Mouse (Mus musculus) cerebellum, adult 2 months (tissue): ENCODE results near the gene Uhmk1. TPM values are rescaled to one million over a fixed set of nuclear protein-coding genes. Genes with fewer than 3 reads are reported as not detected.
"Not testable (repeated sequence)": the region's sequence is repeated elsewhere in the genome, so short reads cannot be mapped to it uniquely, and the experiment has no call there.

ENCODE experiments used
- DNase-seq, 2 experiments: peaks; one replicate each; pipeline ENCODE4 v3.0.0; 2021
- H3K27ac ChIP-seq: fragments of 200-500 bp; 2 replicates; pipeline ENCODE4 v1.5.1; 2012; ENCODE audit warnings: low read length, control low read depth, inconsistent platforms; ENCODE audit not compliant: insufficient read depth
- H3K27me3 ChIP-seq: fragments of 200-500 bp; 2 replicates; pipeline ENCODE4 v1.6.1; 2012; ENCODE audit warnings: inconsistent platforms, mild to moderate bottlenecking, low read length, moderate library complexity; ENCODE audit not compliant: control insufficient read depth, insufficient read depth
- H3K4me1 ChIP-seq: fragments of 200-500 bp; 2 replicates; pipeline ENCODE4 v1.6.1; 2011; ENCODE audit warnings: low read length; ENCODE audit not compliant: control insufficient read depth, insufficient read depth
- H3K4me3 ChIP-seq: fragments of 200-500 bp; replicated peaks from 2 replicates; pipeline ENCODE3; 2011; ENCODE audit warnings: mild to moderate bottlenecking, low read depth, low read length, control low read depth; ENCODE audit not compliant: insufficient read depth
- CTCF ChIP-seq: fragments of 200-500 bp; IDR thresholded peaks from 2 replicates; pipeline ENCODE4 v1.5.1; 2011; ENCODE audit warnings: low read depth, mild to moderate bottlenecking, control low read depth, low read length, moderate library complexity, borderline replicate concordance; ENCODE audit not compliant: insufficient read depth
- POLR2A ChIP-seq: fragments of 200-500 bp; IDR thresholded peaks from 2 replicates; pipeline ENCODE4 v1.6.1; 2011; ENCODE audit warnings: low read length, control low read depth, borderline replicate concordance; ENCODE audit not compliant: insufficient read depth
- WGBS: fragments of 180-500 bp; shearing (Covaris S2); methylation state at CpG from one replicate; pipeline ENCODE4 v1.1.7; 2018; 5-methylcytosine and 5-hydroxymethylcytosine counted together
- polyA plus RNA-seq: library from polyadenylated mRNA; depleted of rRNA; stranded (reverse); fragments of >200 nt; gene quantifications from 2 replicates; pipeline ENCODE4 v1.2.3, GENCODE M21; 2012; rRNA removed

Uhmk1 gene
- polyA plus RNA-seq = 80.4 and 85.8 TPM in 2 replicates

- Histone ChIP-seq H3K27ac (peak within 1 kb of the TSS; percentile 14; the same call in 1 of the 2 replicates), H3K4me3 (peak within 1 kb of the TSS; percentile 89), H3K4me1 (no peaks in the 10 kb centered on the region), H3K27me3 (no peaks in the 10 kb centered on the region)
- peak; percentile 92 to 93 for DNase-seq
- TF ChIP-seq CTCF (no peak), POLR2A (peak; percentile 46; the same call in 1 of the 2 replicates)
- WGBS = under 1% methylated on average over 70 of the region's 70 CpGs
Measured at GRCm38 (mm10) chr1:170214757-170215522, at the start of gene Uhmk1. TSS of gene Uhmk1 (minus strand) at chr1:170215397.

DNA sequence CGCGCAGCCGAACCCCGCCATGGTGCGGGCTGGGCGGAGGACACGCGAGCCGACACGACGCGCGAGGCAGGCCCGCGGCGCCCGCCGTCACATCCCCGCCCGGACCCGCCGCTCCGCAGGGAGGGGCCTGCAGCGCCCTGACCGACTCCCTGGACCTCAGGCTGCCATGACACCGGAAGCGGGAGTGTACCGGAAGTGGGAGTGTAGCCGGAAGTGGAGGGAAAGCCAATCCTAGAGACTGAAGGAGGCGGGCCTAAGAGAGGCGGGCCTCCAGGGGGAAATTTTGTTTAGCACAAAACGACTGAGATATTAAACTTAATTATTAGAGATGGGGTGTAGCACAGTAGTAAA is 40.3 kb upstream of the Uhmk1 start:
- no peaks in the 10 kb centered on the region for H3K27me3 ChIP-seq
- TF ChIP-seq CTCF (no peak), POLR2A (peak; percentile 71)
- peak; percentile 88 to 91 for DNase-seq

DNA sequence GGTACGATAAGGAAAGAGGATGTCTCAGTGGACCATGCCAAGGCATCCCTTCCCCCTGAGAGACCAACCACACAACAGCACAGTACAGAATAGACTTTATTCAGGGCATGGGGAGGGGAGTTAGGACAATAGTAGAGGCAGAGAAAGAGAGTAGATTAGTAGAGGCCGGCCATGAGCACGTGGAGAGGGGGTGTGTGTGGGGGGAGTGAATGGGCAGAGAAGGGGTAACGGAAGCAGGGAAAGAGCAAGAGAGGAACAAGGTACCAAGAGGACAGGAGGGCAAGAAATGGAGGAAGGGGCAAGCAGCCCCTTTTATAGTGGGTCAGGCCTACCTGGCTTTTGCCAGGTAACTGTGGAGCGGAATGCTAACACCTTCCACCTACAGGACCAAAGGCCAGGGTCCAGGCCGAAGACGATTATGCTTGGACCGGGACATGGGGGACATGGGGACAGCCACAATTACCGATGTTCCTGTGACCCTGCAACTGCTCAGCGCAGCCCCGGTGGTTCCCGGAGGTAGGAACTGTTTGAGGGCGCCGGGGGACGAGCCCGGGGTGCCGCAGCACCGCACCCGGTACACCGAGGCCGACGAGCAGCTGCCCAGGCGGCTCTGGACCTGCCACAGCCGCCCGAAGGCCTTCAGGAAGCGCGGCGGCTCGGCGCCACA is 39.8 kb upstream of the Uhmk1 start:
- TF ChIP-seq POLR2A (no peak), CTCF (no peak)
- H3K4me3 ChIP-seq = peak overlapping the region; percentile 54

More for the DNA sequence above, 40.3 kb upstream of the Uhmk1 start:
- peak overlapping the region; percentile 54 for H3K4me3 ChIP-seq
- H3K4me1 ChIP-seq = no peaks in the 10 kb centered on the region
- H3K27ac ChIP-seq = peak overlapping the region; percentile 57; the same call in 1 of the 2 replicates
- 5% methylated on average over 32 of the region's 32 CpGs for WGBS

DNA sequence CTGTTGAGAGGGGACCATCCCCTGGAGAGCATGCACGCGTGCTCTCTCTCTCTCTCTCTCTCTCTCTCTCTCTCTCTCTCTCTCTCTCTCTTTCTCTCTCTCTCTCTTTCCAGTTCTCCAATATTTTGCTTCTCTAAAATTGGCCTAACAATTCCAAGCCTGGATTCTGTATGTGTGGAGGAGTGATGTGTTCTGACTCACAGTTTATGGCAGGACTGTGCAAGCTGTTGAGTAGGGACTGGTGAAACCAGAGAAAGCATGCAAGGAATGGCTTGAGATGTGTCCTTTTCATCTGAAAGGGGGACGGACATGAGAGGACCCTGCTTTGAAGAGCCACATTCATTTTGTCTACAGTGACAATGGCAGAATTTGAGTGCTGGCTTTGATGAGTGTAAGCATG is 29.8 kb upstream of the Uhmk1 start:
- WGBS = 86% methylated on average over 3 of the region's 3 CpGs

More for the DNA sequence above, 39.8 kb upstream of the Uhmk1 start:
- no peak for DNase-seq
- 26% methylated on average over 30 of the region's 30 CpGs for WGBS
- Histone ChIP-seq H3K4me1 (no peaks in the 10 kb centered on the region), H3K27me3 (no peaks in the 10 kb centered on the region), H3K27ac (peak overlapping the region; percentile 57; the same call in 1 of the 2 replicates)

DNA sequence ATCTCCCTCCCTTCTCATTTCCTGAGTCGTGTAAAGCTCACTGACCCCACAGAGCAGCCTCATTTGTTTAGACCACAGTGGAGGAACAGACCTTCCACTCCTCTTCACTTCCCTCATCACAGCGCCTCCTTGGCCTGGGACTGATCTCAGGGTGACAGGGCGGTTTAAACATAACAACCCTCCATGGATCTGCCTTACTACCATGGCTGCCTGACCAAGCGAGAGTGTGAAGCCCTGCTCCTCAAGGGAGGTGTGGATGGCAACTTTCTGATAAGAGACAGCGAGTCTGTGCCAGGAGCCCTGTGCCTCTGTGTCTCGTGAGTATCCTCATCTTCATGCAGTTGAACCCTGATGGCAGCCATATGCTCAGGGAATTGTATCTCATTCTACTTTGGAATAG is 17.5 kb upstream of the Uhmk1 start, which contains the start of gene Sh2d1b2:
Sh2d1b2 (plus strand) TSS at position 62 of the 400 bp plus-strand sequence.
- H3K4me3 ChIP-seq, H3K4me1 ChIP-seq, H3K27ac ChIP-seq, H3K27me3 ChIP-seq, DNase-seq: not testable (repeated sequence)
- 64% methylated on average over 6 of the region's 6 CpGs for WGBS

More for the DNA sequence above, 29.8 kb upstream of the Uhmk1 start:
- no peak for DNase-seq
- Histone ChIP-seq H3K27me3 (no peaks in the 10 kb centered on the region), H3K4me3 (no peak overlapping the region), H3K27ac (no peak overlapping the region), H3K4me1 (no peaks in the 10 kb centered on the region)
- TF ChIP-seq POLR2A (no peak), CTCF (no peak)

DNA sequence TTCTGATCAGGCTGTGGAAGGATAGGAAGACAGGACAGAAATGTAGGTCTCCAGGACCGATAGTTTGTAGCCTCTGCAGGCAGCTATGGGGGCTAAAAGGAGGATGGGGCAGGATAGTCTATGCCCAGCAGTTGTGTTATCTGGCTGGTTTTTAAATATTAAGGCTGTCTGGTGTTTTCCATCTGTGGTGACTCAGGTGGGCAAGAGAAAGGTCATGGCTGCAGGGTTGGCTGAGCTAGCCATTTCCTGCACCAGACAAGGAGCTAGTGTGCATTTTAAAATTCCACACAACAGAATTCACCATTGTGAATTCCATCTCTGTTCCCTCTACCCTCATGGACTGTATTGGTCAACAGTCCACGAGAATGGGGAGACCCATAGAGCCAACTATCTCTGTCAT is 8.1 kb upstream of the Uhmk1 start:
- Histone ChIP-seq H3K27ac (no peak overlapping the region), H3K27me3 (no peaks in the 10 kb centered on the region), H3K4me3 (no peak overlapping the region), H3K4me1 (no peaks in the 10 kb centered on the region)
- DNase-seq = no peak
- WGBS = 75% methylated on average over 2 of the region's 2 CpGs
- no peak for TF ChIP-seq CTCF

DNA sequence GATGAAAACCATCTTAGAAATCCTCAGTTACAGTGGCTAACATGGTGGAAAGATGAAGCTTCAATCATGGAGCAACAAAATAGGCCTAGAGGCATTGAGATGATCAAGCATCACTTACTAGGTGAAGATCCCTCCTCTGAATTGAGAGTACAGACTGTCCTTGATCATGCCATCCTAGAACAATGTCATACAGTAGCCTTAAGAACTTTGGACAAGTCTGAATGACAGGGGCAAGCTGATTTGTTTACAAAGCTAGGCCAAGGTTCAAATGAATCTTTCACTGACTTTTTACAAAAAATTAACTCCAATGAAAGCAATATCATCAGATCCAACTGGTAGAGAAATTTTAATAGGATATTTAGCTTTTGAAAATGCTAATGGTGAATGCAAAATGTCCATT is 5.2 kb upstream of the Uhmk1 start:
- Histone ChIP-seq H3K27me3 (no peaks in the 10 kb centered on the region), H3K27ac (no peak overlapping the region), H3K4me1 (no peaks in the 10 kb centered on the region), H3K4me3 (no peak overlapping the region)
- DNase-seq = no peak
- TF ChIP-seq CTCF (no peak), POLR2A (no peak)

GRCm38 (mm10) chr1:170218091-170218884 is 3.1 kb upstream of the Uhmk1 start:
- Histone ChIP-seq H3K27ac (no peak overlapping the region), H3K4me3 (no peak overlapping the region), H3K27me3 (no peaks in the 10 kb centered on the region), H3K4me1 (no peaks in the 10 kb centered on the region)
- no peak for DNase-seq
- WGBS = 79% methylated on average over 6 of the region's 6 CpGs
- TF ChIP-seq POLR2A (no peak), CTCF (no peak)
